Mouse (Mus musculus): ENCODE measurements around the gene Aqp1.
A peak's percentile ranks its signal among the peaks of the same experiment; 100 is the strongest.

Gene Aqp1

GRCm38 (mm10) chr6:55332100-55332772 lies 4.0 kb upstream of the Aqp1 start:
- no peak for DNase-seq

GRCm38 (mm10) chr6:55332773-55333109 lies 3.5 kb upstream of the Aqp1 start:
- no peak for DNase-seq

- no peak for DNase-seq
Measured at GRCm38 (mm10) chr6:55337242-55337641, 1.0 kb downstream of the Aqp1 start.

GRCm38 (mm10) chr6:55338077-55338476 lies 1.8 kb downstream of the Aqp1 start:
- DNase-seq, result peak; percentile 78

GRCm38 (mm10) chr6:55338934-55339825 lies 2.9 kb downstream of the Aqp1 start:
- DNase-seq, result no peak

- no peak for DNase-seq
Measured at GRCm38 (mm10) chr6:55341688-55342087, 5.5 kb downstream of the Aqp1 start.

- no peak for DNase-seq
Measured at GRCm38 (mm10) chr6:55342328-55342727, 6.1 kb downstream of the Aqp1 start.

GRCm38 (mm10) chr6:55343446-55343845 lies 7.2 kb downstream of the Aqp1 start:
- no peak for DNase-seq

- no peak for DNase-seq
Measured at GRCm38 (mm10) chr6:55344291-55345016, 8.2 kb downstream of the Aqp1 start.

GRCm38 (mm10) chr6:55345264-55345663 lies 9.0 kb downstream of the Aqp1 start:
- DNase-seq, result no peak

- DNase-seq, result no peak
Measured at GRCm38 (mm10) chr6:55346491-55346890, 10.3 kb downstream of the Aqp1 start.

GRCm38 (mm10) chr6:55347711-55348571 lies 11.7 kb downstream of the Aqp1 start:
- no peak for DNase-seq

GRCm38 (mm10) chr6:55349231-55349630 lies 13.0 kb downstream of the Aqp1 start:
- no peak for DNase-seq

GRCm38 (mm10) chr6:55350383-55350952 lies 14.2 kb downstream of the Aqp1 start:
- no peak for DNase-seq

- no peak for DNase-seq
Measured at GRCm38 (mm10) chr6:55351712-55352111, 15.5 kb downstream of the Aqp1 start.

GRCm38 (mm10) chr6:55353711-55354445 lies 17.6 kb downstream of the Aqp1 start:
- no peak for DNase-seq

GRCm38 (mm10) chr6:55354456-55355117 lies 18.4 kb downstream of the Aqp1 start:
- DNase-seq, result no peak

GRCm38 (mm10) chr6:55355575-55355974 lies 19.3 kb downstream of the Aqp1 start:
- DNase-seq, result no peak

GRCm38 (mm10) chr6:55356017-55356703 lies 19.9 kb downstream of the Aqp1 start:
- DNase-seq, result no peak

- no peak for DNase-seq
Measured at GRCm38 (mm10) chr6:55356976-55357635, 20.9 kb downstream of the Aqp1 start.
